Mouse (Mus musculus) neural tube, postnatal 0 days (tissue): ENCODE measurements around the gene Sry. TPM values are rescaled to one million over a fixed set of nuclear protein-coding genes. Genes with fewer than 3 reads are reported as not detected.

ENCODE experiments used
- polyA plus RNA-seq: library from polyadenylated mRNA; unstranded; fragments of >200 nt; fragmentation: Nextera tagmentation; extraction: Ambion mirVana; gene quantifications from 2 replicates; pipeline ENCODE4 v1.2.1, GENCODE M21; 2015

The Sry gene
- not detected in 2 replicates for polyA plus RNA-seq

GRCm38 (mm10) chrY:2663558-2663957 is at the start of gene Sry:
Sry (minus strand) TSS chrY:2663658.

Other genes with a start within 250 kb of the Sry start
- gene H2al2c, start 64.6 kb downstream of the Sry start, polyA plus RNA-seq, result not detected in 2 replicates
- gene H2al2b, start 57.0 kb upstream of the Sry start, polyA plus RNA-seq, result not detected in 2 replicates
- not detected in 2 replicates for gene Gm4064, start 132.5 kb upstream of the Sry start, polyA plus RNA-seq
- gene Rbmy, start 167.0 kb upstream of the Sry start, polyA plus RNA-seq, result not detected in 2 replicates
- not detected in 2 replicates for gene Gm10256, start 167.0 kb upstream of the Sry start, polyA plus RNA-seq
- gene Gm10352, start 237.3 kb upstream of the Sry start, polyA plus RNA-seq, result 0.41 TPM in 1 of 2 replicates, not detected in the other